Mouse (Mus musculus) adipose tissue, adult 10 weeks (tissue): ENCODE measurements around the gene Art1. TPM values are rescaled to one million over a fixed set of nuclear protein-coding genes. Genes with fewer than 3 reads are reported as not detected.

ENCODE experiments used
- polyA plus RNA-seq: library from polyadenylated mRNA; stranded (reverse); fragments of 350-450 nt; fragmentation: Illumina TruSeq; extraction: RNeasy Lipid Tissue Mini Kit (QIAGEN cat#74804); gene quantifications from one replicate; pipeline ENCODE4 v1.2.3, GENCODE M21; 2014; ENCODE audit warnings: low read depth, low replicate concordance

The Art1 gene
- polyA plus RNA-seq = 0.36 TPM

GRCm38 (mm10) chr7:102101487-102101886 lies at the start of gene Art1:
TSS of gene Art1 (plus strand) at chr7:102101743.

GRCm38 (mm10) chr7:102065046-102065891 lies 36.3 kb upstream of the Art1 start, which contains the start of the genes Rnf121, Xndc1 and Xntrpc:
TSS of gene Rnf121 (minus strand) at chr7:102065469.
TSS of gene Xndc1 (plus strand) at chr7:102065511.
TSS of gene Xntrpc (plus strand) at chr7:102065713.

GRCm38 (mm10) chr7:102082816-102083215 lies 18.7 kb upstream of the Art1 start, which contains the start of gene Trpc2:
TSS of gene Trpc2 (plus strand) at chr7:102083116.

GRCm38 (mm10) chr7:102109171-102109570 lies 7.6 kb downstream of the Art1 start, which contains the start of gene Art5:
TSS of gene Art5 (minus strand) at chr7:102109489.

GRCm38 (mm10) chr7:102116579-102117331 lies 15.2 kb downstream of the Art1 start, which contains the start of gene Chrna10:
TSS of gene Chrna10 (minus strand) at chr7:102116828.

Other genes with a start within 250 kb of the Art1 start
- gene Folr2, start 244.5 kb upstream of the Art1 start, polyA plus RNA-seq = 58.4 TPM
- gene Anapc15, start 238.0 kb upstream of the Art1 start, polyA plus RNA-seq = 26.5 TPM
- gene Folr1, start 231.0 kb upstream of the Art1 start, polyA plus RNA-seq = 41.9 TPM
- gene Lamtor1, start 195.8 kb upstream of the Art1 start, polyA plus RNA-seq = 159 TPM
- gene Tomt, start 195.4 kb upstream of the Art1 start, polyA plus RNA-seq = 0.65 TPM
- gene Lrrc51, start 167.8 kb upstream of the Art1 start, polyA plus RNA-seq = 58.8 TPM
- 93.3 TPM for gene Numa1, start 167.6 kb upstream of the Art1 start, polyA plus RNA-seq
- gene Il18bp, start 83.1 kb upstream of the Art1 start, polyA plus RNA-seq = 9.5 TPM
- 26.7 TPM for gene Rnf121, start 36.3 kb upstream of the Art1 start, polyA plus RNA-seq
- gene Xndc1, start 36.2 kb upstream of the Art1 start, polyA plus RNA-seq = 17.4 TPM
- gene Xntrpc, start 36.0 kb upstream of the Art1 start, polyA plus RNA-seq = 0.87 TPM
- gene Trpc2, start 18.6 kb upstream of the Art1 start, polyA plus RNA-seq = 1.0 TPM
- gene Art5, start 7.7 kb downstream of the Art1 start, polyA plus RNA-seq = 2.0 TPM
- not detected for gene Chrna10, start 15.1 kb downstream of the Art1 start, polyA plus RNA-seq
- gene Nup98, start 108.4 kb downstream of the Art1 start, polyA plus RNA-seq = 27.5 TPM
- gene Pgap2, start 108.5 kb downstream of the Art1 start, polyA plus RNA-seq = 377 TPM
- 43.1 TPM for gene Rhog, start 154.3 kb downstream of the Art1 start, polyA plus RNA-seq
- gene Stim1, start 166.1 kb downstream of the Art1 start, polyA plus RNA-seq = 47.4 TPM